Mouse (Mus musculus) olfactory bulb, adult 2 months (tissue): ENCODE results near the gene Cradd.

Source experiments
- CTCF ChIP-seq: fragments of 200-500 bp; IDR thresholded peaks from 2 replicates; pipeline ENCODE4 v1.5.1; 2012; ENCODE audit warnings: low read depth, mild to moderate bottlenecking, low read length, moderate library complexity; ENCODE audit not compliant: insufficient read depth
- POLR2A ChIP-seq: fragments of 200-500 bp; IDR thresholded peaks from 2 replicates; pipeline ENCODE4 v1.6.1; 2012; ENCODE audit warnings: mild to moderate bottlenecking, low read depth, low read length, moderate library complexity; ENCODE audit not compliant: insufficient read depth

DNA sequence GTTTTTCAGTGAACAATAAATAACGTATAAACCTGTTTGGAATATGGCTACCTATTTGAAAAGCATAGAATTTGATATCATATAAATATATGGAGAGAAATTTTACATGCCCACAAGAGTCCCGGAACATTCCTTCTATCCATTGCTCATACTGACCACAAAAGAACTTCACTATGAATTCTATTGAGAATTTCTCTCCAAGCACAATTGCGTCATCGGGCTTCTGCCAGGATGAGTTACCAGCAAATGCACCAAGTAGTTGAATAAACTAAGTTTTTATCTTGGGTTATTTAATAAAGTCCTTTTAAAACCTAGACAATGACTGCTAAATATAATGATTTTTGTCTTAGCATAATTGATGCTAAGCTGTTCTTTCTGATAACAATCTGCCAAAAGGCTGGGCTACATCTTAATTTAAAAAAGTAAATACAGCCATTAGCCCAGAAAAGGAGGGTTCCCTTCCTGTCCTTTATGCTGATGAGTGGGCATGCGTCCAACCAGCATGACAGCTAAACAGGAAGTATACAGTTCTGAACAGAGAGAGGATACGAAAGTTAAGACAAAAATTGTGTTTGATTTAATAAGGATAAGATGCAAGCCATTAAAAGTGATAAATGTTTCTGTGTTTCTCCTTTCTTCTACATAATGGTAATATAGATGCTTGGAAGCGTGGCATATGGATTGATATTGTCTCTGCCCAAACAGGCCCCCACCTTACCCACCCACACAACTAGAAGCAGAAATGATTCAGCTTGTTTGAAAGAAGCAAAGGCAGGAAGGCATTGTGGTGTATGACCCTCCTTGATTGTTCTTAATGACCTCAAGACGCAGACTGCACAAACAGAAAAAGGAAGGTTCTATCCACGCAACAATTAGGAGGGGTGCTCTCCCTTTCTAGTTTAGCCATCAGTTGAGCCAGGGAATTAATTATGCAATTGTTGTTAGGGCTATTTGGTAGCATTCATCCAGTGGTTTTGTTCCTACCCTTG, 6.7 kb upstream of the Cradd start:
- TF ChIP-seq CTCF, result no peak
- TF ChIP-seq POLR2A, result no peak
